Mouse (Mus musculus): ENCODE results near the gene Rpl18a.

DNA sequence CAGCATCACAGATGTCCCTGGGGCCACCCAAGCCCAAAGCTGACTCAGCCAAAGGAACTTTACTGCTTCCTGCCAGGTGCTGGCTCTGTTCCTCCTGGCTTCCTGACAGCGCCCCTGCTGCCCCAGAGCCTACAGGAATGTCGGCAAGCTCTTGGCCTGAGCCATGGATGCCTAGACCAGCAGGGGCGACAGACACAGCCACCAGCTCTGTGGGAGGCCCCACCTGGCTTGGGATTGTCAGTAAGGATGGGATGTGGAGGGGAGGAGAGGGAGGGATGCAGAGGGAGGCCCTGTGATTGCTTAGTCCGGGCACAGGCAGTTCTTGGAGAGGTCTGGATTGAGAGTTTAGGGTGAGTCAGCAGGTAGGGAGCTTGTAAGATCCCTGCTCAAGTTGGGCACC lies 17.1 kb downstream of the Rpl18a start:
- TF ChIP-seq CTCF (IDR thresholded peaks at IDR 0.05; ENCODE audit: borderline replicate concordance, extremely low read depth, insufficient read depth, insufficient read length) = no peak
- no peak for TF ChIP-seq POLR2A (IDR thresholded peaks at IDR 0.05; ENCODE audit: borderline replicate concordance, extremely low read depth, insufficient read depth, insufficient read length, poor library complexity, severe bottlenecking)
